Mouse (Mus musculus): ENCODE data around the gene Cstl1. TPM values are rescaled to one million over a fixed set of nuclear protein-coding genes. Genes with fewer than 3 reads are reported as not detected.
"Not testable (repeated sequence)": the region's sequence is repeated elsewhere in the genome, so short reads cannot be mapped to it uniquely, and the experiment has no call there.

The Cstl1 gene
- polyA plus RNA-seq, 1 experiment from 2014 or later: not detected

- WGBS: 4% methylated on average over 18 of the region's 18 CpGs
- H3K4me3 ChIP-seq (ENCODE audit: control insufficient read depth in 1 of 2, insufficient read depth in 1 of 2, low read depth in 1 of 2, low read length in 2 of 2): peak within 1 kb of the TSS; percentile 79 to 80
- ATAC-seq (ENCODE audit: insufficient number of reproducible peaks, insufficient read depth, low FRiP score, low read depth): peak; percentile 99
Observed at GRCm38 (mm10) chr2:148732327-148733000, 17.7 kb upstream of the Cstl1 start, which contains the start of gene Napb. Napb (minus strand) TSS chr2:148732467.

DNA sequence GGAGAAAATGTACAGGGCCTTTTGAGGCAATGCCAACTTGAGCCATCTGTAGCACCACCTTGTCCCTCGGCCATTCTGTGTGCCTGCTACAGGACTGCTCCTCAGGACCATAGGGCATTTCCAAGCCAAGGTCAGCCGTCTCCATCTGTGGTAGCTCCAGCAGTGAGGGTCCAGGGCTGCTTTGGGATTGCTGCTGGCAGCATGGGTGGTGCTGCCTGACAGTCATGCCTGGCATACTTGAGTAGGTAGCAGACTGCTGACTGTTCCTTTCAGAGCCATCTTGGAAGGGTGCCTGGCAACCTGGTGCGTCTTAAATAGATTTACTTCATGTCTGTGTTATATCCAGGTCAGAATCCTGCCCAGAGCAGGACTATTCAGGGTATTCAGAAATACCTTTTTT is 7.2 kb upstream of the Cstl1 start:
- no peak overlapping the region for H3K4me3 ChIP-seq (ENCODE audit: control insufficient read depth in 1 of 2, insufficient read depth in 1 of 2, low read depth in 1 of 2, low read length in 2 of 2)
- H3K9me3 ChIP-seq (ENCODE audit: control insufficient read depth, low read length): peaks cover 4% of the 10 kb centered on the region; the same call in 1 of the 2 replicates
- no peak overlapping the region for H3K9ac ChIP-seq (ENCODE audit: low read length)
- no peaks in the 10 kb centered on the region for H3K27me3 ChIP-seq (ENCODE audit: control insufficient read depth, insufficient read depth, low read length)
- H3K27ac ChIP-seq (replicated peaks in 1 of 2; ENCODE audit: control insufficient read depth in 1 of 2, insufficient read depth in 1 of 2, low read depth in 2 of 2, low read length in 2 of 2): no peak overlapping the region
- no peak overlapping the region for H3K4me2 ChIP-seq (ENCODE audit: low read length)
- ATAC-seq (ENCODE audit: insufficient number of reproducible peaks, insufficient read depth, low FRiP score, low read depth): no peak
- H3K4me1 ChIP-seq (ENCODE audit: control insufficient read depth in 2 of 2, insufficient read depth in 2 of 2, low read length in 2 of 2): no peaks in the 10 kb centered on the region
- no peaks in the 10 kb centered on the region for H3K36me3 ChIP-seq (ENCODE audit: control insufficient read depth, insufficient read depth, low read length)
- WGBS: 64% methylated on average over 3 of the region's 3 CpGs

More at GRCm38 (mm10) chr2:148732327-148733000, 17.7 kb upstream of the Cstl1 start, which contains the start of gene Napb:
- Histone ChIP-seq H3K4me1 (ENCODE audit: control insufficient read depth in 2 of 2, insufficient read depth in 2 of 2, low read length in 2 of 2) (no peaks in the 10 kb centered on the region), H3K4me2 (ENCODE audit: low read length) (peak within 1 kb of the TSS; percentile 90), H3K9me3 (ENCODE audit: control insufficient read depth, low read length) (0 out of 2 replicates have a peak, but pooled peaks cover 3% of the 10 kb centered on the region), H3K9ac (ENCODE audit: low read length) (peak within 1 kb of the TSS; percentile 86), H3K36me3 (ENCODE audit: control insufficient read depth, insufficient read depth, low read length) (no peaks in the 10 kb centered on the region), H3K27ac (replicated peaks in 1 of 2; ENCODE audit: control insufficient read depth in 1 of 2, insufficient read depth in 1 of 2, low read depth in 2 of 2, low read length in 2 of 2) (0 out of 4 replicates have a peak within 1 kb of the TSS, but pooled peaks of 1 of the 2 experiments have one; percentile 38), H3K27me3 (ENCODE audit: control insufficient read depth, insufficient read depth, low read length) (no peaks in the 10 kb centered on the region)

DNA sequence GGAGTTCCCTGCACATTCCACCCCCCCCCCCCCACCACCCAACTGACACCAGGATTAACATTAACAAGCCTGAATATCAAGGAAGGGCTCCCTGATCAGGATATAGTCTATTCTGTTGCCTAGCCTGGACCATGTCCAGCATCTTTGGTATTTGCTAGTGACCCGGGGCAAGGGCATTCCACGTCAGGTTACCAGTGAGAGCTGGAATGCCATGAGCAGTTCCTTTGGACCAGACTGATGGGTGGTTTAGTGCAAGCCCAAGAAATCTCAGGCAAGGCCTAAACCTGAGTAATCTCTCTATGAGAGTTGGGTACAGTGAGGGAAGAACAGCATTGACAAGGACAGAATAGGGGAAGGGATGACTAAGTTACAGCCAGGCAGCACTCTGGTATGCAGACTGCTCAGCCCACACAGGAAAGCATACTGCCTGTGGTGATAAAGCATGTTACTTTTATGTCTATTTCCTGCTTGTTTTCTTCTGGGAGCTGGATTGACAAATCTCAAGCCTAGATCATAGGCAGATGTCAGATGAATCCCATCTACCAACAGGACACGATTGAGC is 6.2 kb upstream of the Cstl1 start:
- Histone ChIP-seq H3K4me1 (ENCODE audit: control insufficient read depth in 2 of 2, insufficient read depth in 2 of 2, low read length in 2 of 2) (no peaks in the 10 kb centered on the region), H3K4me3 (ENCODE audit: control insufficient read depth in 1 of 2, insufficient read depth in 1 of 2, low read depth in 1 of 2, low read length in 2 of 2) (no peak overlapping the region), H3K27me3 (ENCODE audit: control insufficient read depth, insufficient read depth, low read length) (no peaks in the 10 kb centered on the region), H3K9ac (ENCODE audit: low read length) (no peak overlapping the region), H3K4me2 (ENCODE audit: low read length) (no peak overlapping the region), H3K36me3 (ENCODE audit: control insufficient read depth, insufficient read depth, low read length) (no peaks in the 10 kb centered on the region), H3K9me3 (ENCODE audit: control insufficient read depth, low read length) (peaks cover 4% of the 10 kb centered on the region; the same call in 1 of the 2 replicates), H3K27ac (replicated peaks in 1 of 2; ENCODE audit: control insufficient read depth in 1 of 2, insufficient read depth in 1 of 2, low read depth in 2 of 2, low read length in 2 of 2) (no peak overlapping the region)
- ATAC-seq (ENCODE audit: insufficient number of reproducible peaks, insufficient read depth, low FRiP score, low read depth): no peak
- WGBS: 46% methylated on average over 3 of the region's 3 CpGs

- Histone ChIP-seq H3K27ac (replicated peaks in 1 of 2; ENCODE audit: control insufficient read depth in 1 of 2, insufficient read depth in 1 of 2, low read depth in 2 of 2, low read length in 2 of 2) (no peak overlapping the region), H3K4me3 (ENCODE audit: control insufficient read depth in 1 of 2, insufficient read depth in 1 of 2, low read depth in 1 of 2, low read length in 2 of 2) (peak overlapping the region; percentile 31 to 36; a peak in 3 of 4 replicates), H3K9me3 (ENCODE audit: control insufficient read depth, low read length) (no peaks in the 10 kb centered on the region), H3K9ac (ENCODE audit: low read length) (no peak overlapping the region), H3K4me2 (ENCODE audit: low read length) (peak overlapping the region; percentile 78), H3K36me3 (ENCODE audit: control insufficient read depth, insufficient read depth, low read length) (no peaks in the 10 kb centered on the region), H3K27me3 (ENCODE audit: control insufficient read depth, insufficient read depth, low read length) (no peaks in the 10 kb centered on the region), H3K4me1 (ENCODE audit: control insufficient read depth in 2 of 2, insufficient read depth in 2 of 2, low read length in 2 of 2) (no peaks in the 10 kb centered on the region)
- no peak for ATAC-seq (ENCODE audit: insufficient number of reproducible peaks, insufficient read depth, low FRiP score, low read depth)
- 14% methylated on average over 15 of the region's 15 CpGs for WGBS
Observed at GRCm38 (mm10) chr2:148751893-148752813, 2.0 kb downstream of the Cstl1 start.

DNA sequence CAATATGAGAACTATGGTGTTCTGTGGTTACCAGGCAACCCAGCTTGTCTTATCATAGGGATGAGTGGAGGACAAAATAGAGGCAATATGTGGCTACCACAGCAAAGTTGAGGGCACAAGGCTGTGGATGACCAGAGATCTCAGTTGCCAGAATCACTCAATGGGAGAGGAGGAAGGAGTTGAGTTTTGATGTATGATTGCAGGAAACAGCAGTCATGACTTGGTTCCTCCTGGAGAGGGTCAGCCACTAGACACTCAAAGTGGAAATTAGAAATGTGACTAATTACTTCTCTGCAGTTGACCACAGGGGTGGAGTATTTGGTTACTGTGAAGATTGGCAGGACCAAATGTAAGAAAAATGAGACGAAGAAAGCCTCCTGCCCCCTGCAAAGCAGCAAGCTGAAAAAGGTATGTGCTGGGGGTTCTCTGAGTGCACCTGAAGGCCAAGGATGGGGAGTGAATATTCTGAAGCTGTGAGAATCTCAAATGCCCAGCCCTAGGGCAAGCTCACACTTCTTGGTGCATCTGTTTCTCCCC is 4.2 kb downstream of the Cstl1 start:
- ATAC-seq (ENCODE audit: insufficient number of reproducible peaks, insufficient read depth, low FRiP score, low read depth): no peak
- no peaks in the 10 kb centered on the region for H3K27me3 ChIP-seq (ENCODE audit: control insufficient read depth, insufficient read depth, low read length)
- H3K9me3 ChIP-seq (ENCODE audit: control insufficient read depth, low read length): no peaks in the 10 kb centered on the region
- no peak overlapping the region for H3K27ac ChIP-seq (replicated peaks in 1 of 2; ENCODE audit: control insufficient read depth in 1 of 2, insufficient read depth in 1 of 2, low read depth in 2 of 2, low read length in 2 of 2)
- no peaks in the 10 kb centered on the region for H3K4me1 ChIP-seq (ENCODE audit: control insufficient read depth in 2 of 2, insufficient read depth in 2 of 2, low read length in 2 of 2)
- WGBS: 69% methylated on average over 1 of the region's 1 CpGs
- H3K4me3 ChIP-seq (ENCODE audit: control insufficient read depth in 1 of 2, insufficient read depth in 1 of 2, low read depth in 1 of 2, low read length in 2 of 2): no peak overlapping the region
- H3K9ac ChIP-seq (ENCODE audit: low read length): no peak overlapping the region
- no peak overlapping the region for H3K4me2 ChIP-seq (ENCODE audit: low read length)
- H3K36me3 ChIP-seq (ENCODE audit: control insufficient read depth, insufficient read depth, low read length): no peaks in the 10 kb centered on the region

DNA sequence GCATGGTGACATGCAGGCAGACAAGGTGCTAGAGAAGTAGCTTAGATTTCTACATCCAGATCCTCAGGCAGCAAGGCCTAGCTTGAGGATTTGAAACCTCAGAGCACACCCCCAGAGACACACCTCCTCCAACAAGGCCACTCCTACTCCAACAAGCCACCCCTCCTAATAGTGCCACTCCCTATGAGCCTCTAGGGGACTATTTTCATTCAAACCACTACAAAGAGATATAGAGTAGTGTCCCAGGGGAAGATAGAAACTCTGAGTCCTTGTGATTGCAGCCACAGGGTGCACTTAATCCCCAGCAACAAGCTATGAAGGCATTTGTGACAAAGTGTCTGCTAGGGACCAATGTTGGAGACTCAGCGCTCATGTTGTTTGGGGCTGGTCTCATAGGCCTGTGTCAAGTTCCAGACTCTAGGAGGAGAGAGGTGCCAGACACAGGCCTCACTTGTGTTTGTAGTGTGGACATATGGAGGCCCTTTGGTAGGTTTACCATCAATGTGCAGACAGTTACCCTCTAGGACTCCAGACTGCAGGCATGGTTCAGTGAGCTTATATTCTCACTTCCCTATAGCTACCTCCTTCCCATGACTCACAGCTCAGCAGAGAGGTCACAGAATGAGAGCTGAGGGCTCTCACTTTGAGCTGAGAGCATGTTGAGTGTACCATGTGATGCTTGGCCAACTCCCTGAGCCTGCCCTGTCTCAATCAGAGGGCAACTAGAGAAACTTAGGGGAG is 13.7 kb downstream of the Cstl1 start:
- no peaks in the 10 kb centered on the region for H3K4me1 ChIP-seq (ENCODE audit: control insufficient read depth in 2 of 2, insufficient read depth in 2 of 2, low read length in 2 of 2)
- no peak for ATAC-seq (ENCODE audit: insufficient number of reproducible peaks, insufficient read depth, low FRiP score, low read depth)
- H3K9ac ChIP-seq (ENCODE audit: low read length): no peak overlapping the region
- no peak overlapping the region for H3K4me3 ChIP-seq (ENCODE audit: control insufficient read depth in 1 of 2, insufficient read depth in 1 of 2, low read depth in 1 of 2, low read length in 2 of 2)
- no peaks in the 10 kb centered on the region for H3K9me3 ChIP-seq (ENCODE audit: control insufficient read depth, low read length)
- 87% methylated on average over 1 of the region's 1 CpGs for WGBS
- no peaks in the 10 kb centered on the region for H3K27me3 ChIP-seq (ENCODE audit: control insufficient read depth, insufficient read depth, low read length)
- no peak overlapping the region for H3K27ac ChIP-seq (replicated peaks in 1 of 2; ENCODE audit: control insufficient read depth in 1 of 2, insufficient read depth in 1 of 2, low read depth in 2 of 2, low read length in 2 of 2)
- H3K36me3 ChIP-seq (ENCODE audit: control insufficient read depth, insufficient read depth, low read length): no peaks in the 10 kb centered on the region
- H3K4me2 ChIP-seq (ENCODE audit: low read length): no peak overlapping the region

- not testable (repeated sequence) for H3K4me2 ChIP-seq (ENCODE audit: low read length); ATAC-seq (ENCODE audit: insufficient number of reproducible peaks, insufficient read depth, low FRiP score, low read depth); H3K27ac ChIP-seq (replicated peaks in 1 of 2; ENCODE audit: control insufficient read depth in 1 of 2, insufficient read depth in 1 of 2, low read depth in 2 of 2, low read length in 2 of 2); H3K9ac ChIP-seq (ENCODE audit: low read length); H3K4me1 ChIP-seq (ENCODE audit: control insufficient read depth in 2 of 2, insufficient read depth in 2 of 2, low read length in 2 of 2); H3K36me3 ChIP-seq (ENCODE audit: control insufficient read depth, insufficient read depth, low read length); H3K27me3 ChIP-seq (ENCODE audit: control insufficient read depth, insufficient read depth, low read length); H3K4me3 ChIP-seq (ENCODE audit: control insufficient read depth in 1 of 2, insufficient read depth in 1 of 2, low read depth in 1 of 2, low read length in 2 of 2); H3K9me3 ChIP-seq (ENCODE audit: control insufficient read depth, low read length)
- WGBS: 73% methylated on average over 4 of the region's 4 CpGs
Observed at GRCm38 (mm10) chr2:148771397-148771796, 21.2 kb downstream of the Cstl1 start, which contains the start of gene Cst11. Cst11 (minus strand) TSS chr2:148771497.

All from heart, embryonic 14.5 days (tissue).